Mouse (Mus musculus) mouse embryonic stem cell (cell line): Measurements from ENCODE around the gene H2-Ob.

Experiments used
- in situ Hi-C, 2 experiments: fragments of 300-500 bp; cut with MboI; formaldehyde crosslinking; loops; 1 replicate in 1 of 2; 3 replicates in 1 of 2; pipeline ENCODE4 v1.14.3; 2019 to 2020; ENCODE audit warnings: low sequenced_read_pairs in 2 of 2, low pct_unique_long_range_greater_than_20kb in 1 of 2, mixed read lengths in 1 of 2; ENCODE audit not compliant: unreplicated experiment in 1 of 2

Gene H2-Ob

DNA sequence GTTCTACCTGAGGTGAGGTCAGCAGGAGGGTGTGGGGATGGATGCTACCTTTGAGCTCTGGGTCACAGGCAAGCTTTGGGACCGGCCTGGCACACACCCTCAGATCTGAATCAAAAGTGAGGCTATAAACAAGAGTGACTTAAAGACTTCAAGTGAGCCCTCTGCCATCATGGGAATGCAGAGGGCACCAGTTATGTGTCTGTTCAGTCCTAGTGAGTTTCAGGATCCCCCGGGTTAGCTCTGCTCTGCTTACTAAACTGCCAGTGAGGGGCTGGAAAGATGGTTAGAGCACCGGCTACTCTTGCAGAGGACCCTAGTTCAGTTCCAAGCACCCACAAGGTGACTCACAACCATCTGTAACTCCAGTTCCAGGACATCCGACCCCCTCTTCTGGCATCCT lies 53.9 kb downstream of the H2-Ob start:
- in situ Hi-C loops, result no loop called here

DNA sequence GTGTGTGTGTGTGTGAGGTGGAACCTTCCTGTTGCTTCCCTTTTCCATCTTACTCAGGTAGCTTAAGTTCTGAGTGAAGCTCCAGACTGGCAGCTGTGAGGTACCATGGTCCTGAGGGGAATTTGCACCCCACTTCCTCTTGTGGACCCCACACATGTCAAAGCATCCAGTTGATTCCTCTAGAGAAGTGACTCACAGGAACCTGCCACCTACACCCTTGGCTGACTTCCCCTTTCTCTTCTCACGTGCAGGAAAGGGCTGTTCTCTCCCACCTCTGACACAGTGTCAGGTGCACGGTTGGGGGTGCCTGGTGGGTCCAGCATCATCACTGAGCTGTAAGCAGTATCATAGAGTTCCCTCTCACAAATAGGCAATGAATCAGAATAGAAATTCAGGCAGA lies 54.8 kb downstream of the H2-Ob start:
- in situ Hi-C loops, result no loop called here

DNA sequence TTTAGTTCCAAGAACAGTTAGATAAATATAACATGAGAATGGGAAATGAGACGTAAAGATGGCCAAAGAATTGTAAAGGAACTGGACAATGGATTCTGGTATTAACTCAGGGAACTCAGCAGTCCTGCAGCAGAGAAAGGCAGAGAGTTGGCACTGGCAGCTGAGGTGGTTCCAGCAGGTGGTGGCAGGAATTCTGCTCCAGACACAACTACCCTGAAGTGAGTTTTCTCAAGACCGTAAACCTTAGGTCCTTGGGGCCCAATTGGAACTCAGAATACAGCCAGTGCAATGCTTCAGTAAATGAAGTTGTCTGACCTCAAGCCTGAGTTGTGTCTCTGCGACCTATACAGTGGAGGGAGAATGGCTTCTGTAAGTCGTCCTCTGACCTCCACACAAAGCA lies 55.5 kb downstream of the H2-Ob start:
- in situ Hi-C loops, result no loop called here

DNA sequence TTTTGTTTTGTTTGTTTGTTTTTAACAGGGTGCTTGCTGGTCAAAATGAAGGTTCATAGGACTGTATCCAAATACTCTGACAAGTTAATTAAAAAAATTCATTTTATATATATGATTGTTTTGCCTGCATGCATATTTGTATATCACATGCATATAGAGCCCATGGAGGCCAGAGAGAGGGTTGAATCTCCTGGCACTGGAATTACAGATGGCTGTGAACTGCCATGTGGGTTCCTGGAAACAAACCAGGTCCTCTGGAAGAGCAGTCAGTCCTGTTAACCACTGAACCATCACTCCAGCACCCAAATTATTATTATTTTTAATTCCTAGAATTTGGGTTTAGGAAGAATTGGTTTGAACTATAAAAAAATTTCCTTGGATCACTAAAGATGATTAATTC lies 56.6 kb downstream of the H2-Ob start:
- in situ Hi-C loops, result no loop called here

DNA sequence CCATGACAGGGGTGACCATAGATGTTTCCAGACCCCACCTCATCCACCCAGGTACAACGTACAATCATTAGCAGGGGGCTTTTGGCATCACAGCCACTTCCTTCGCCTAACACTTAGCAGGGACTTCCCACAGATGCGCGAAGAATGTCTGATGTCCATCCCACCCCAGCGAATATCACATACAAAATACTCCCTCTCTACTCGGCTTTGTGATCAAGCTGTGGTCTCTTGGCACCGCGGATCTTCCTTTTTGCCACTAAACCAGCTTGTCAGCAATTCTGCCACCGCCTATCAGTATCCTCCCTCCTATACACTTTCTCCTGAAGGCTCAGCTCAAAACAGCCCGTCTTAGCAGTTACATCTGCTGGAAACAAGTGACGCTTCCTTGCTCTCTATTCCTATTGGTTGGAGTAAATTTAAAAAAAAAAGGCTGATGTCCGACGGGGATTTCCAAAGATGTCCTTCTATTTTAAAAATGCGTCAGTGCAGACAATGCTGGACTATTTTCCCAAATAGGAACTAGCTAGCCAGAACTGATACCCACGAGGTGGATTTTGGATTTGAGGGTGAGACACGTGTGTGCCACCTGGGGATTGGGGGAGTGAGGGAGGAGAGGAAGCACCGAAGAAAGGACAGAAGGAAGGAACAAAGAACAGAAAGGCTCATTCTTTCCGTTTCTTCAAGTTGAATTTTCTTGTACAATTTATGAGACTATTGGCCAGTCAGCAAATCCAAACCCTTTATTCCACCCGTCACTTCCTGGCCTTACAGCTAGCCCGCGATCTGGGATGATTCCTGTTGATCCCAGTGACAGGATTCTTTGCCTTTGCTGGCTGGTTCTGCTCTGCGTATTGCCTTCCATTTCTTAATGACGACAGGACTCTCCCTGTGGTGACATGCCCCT lies 57.4 kb downstream of the H2-Ob start:
- in situ Hi-C loops, result no loop called here

DNA sequence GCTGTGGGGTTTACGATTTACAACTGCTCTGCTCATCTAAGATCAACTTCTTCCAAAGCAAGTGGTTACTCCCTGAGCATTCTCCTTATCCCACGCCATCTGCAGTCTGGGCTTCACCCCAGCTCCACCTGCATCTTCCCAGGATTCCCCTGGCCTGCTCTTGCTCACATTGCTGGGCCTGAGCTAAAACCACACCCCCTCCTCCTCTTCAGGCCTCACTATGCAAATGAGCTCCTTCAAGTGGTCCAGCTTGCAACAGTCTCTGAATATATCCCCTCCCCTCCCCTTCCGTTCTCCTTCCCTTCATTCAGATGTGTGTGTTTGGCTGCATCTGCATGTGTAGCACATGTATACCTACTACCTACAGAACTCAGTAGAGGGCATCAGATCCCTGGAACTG lies 60.7 kb downstream of the H2-Ob start:
- in situ Hi-C loops, result no loop called here

DNA sequence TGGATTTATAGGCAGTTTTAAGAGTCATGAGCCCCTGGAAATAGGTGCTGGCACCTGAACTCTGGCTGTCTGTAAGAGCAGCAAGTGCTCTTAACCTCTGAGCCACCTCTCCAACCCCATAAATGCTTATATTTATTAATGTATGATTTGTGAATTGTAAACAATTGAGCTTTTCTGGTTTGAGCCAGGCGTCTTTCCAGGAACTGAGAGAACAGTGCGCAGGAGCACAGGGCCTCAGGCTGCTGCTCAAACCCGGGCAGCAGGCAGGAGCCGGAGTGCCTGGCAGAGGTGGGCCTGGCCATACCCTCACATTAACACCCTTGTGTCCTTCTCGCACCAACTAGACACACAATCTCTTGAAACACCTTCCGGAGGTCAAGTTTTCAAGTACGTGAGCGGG lies 61.4 kb downstream of the H2-Ob start:
- in situ Hi-C loops, result no loop called here

DNA sequence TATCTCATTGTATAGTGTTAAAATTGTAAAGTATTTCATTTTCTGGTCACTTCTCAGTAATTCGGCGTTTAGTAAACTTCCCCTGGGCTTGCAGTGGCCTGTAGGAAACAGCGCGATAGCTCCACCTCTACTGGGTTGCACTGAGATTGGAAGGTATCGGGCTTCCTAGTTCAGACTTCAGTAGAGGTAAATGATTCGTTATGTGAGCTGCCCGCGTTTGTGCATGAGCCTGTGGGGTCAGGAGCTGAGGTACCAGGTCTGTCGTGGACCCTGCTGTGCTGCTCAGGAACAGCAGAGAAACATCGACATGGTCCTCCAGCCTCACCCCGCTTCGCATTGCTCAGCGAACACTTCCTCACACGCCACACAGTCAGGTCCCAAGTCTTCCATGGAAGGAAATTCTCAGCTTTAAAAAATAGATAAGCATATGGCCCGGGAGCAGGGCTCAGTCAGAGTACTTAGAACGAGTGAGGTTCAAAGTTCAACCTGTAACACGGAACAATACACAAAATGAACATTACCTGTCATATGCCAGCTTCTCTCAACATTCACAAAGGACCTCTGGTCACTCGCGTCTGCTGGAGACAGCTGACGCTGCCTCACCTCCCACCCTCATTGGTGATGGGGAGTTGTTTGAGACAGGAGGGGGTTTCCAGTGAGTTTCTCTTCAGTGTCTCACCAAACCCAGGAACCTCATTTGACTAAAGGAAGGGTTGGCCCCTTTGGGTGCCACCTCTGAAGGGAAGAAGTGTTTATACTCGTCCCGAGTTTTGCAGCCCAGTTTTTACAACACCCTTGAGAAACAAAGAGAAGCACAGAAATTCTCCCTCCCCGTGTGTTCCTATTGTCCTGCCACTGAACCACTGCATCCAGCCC lies 62.2 kb downstream of the H2-Ob start:
- in situ Hi-C loops, result no loop called here

DNA sequence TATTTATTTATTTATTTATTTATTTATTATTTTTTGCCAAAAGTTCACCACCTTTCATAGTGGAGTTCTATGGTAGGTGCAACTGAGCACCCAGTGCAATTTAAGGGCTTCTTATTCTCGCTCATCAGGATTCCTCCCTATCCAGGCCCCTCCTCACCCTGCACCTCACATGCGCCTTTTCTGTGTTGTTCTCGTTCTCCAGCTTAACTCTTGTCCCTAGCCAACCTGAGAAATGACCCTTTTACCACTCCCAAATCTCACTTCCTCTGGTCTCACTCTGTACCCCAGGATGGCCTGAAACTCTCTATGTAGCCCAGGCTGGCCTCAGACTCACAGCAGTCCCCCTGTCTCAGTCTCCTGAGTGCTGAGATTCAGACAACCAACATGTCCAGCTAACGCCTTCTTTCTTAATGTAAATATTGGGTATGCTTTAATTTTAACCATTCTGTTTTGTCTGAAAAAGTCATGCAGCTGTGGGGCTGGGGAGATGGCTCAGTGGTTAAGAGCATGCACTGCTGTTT lies 63.0 kb downstream of the H2-Ob start:
- in situ Hi-C loops, result no loop called here

DNA sequence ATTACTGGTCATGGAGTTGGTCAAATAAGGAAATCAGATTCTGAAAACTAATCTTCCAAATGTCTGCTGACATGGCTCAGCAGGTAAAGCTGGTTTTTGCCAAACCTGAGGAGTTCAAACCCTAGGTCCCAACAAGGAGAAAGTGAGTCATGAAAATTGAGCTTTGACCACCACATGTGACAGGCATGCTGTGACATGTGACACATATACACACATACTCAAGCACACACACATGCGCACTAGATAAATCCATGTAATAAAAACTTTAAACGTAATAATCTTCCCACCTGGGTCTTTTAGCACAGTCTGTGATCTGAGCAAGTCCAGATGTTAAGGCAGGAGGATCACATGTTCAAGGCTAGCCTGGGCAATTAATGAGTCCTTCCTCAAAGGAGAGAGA lies 65.1 kb downstream of the H2-Ob start:
- in situ Hi-C loops, result no loop called here
